Mouse (Mus musculus): ENCODE measurements around the gene Gm10197.
"Not testable (repeated sequence)": the region's sequence is repeated elsewhere in the genome, so short reads cannot be mapped to it uniquely, and the experiment has no call there.

DNA sequence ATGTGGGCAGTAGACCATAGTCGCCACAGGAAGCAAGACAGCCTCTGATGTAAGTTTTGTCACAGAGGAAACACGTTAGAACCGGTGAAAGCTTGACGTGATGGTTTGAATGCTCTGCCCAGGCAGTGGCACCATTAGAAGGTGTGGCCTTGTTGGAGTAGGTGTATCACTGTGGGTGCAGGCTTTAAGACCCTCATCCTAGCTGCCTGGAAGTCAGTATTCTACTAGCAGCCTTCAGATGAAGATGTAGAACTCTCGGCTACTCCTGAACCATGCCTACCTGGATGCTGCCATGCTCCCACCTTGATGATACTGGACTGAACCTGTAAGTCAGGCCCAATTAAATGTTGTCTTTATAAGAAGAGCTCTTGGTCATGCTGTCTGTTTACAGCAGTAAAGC lies 24.2 kb upstream of the Gm10197 start:
- not testable (repeated sequence) for TF ChIP-seq POLR2A, CTCF (IDR thresholded peaks at IDR 0.05; ENCODE audit: extremely low read depth, insufficient read depth, low read length)
